Mouse (Mus musculus) B cell, adult 67 days (primary cell): ENCODE results near the gene Chmp4b. TPM values are rescaled to one million over a fixed set of nuclear protein-coding genes. Genes with fewer than 3 reads are reported as not detected.

Experiments
- total RNA-seq, 2 experiments: library from RNA; stranded (reverse); gene quantifications; 4 replicates each; pipeline ENCODE4 v1.2.4; 2023

Gene Chmp4b
- total RNA-seq, result 100 to 1,000 TPM; 111 to 121 TPM

DNA sequence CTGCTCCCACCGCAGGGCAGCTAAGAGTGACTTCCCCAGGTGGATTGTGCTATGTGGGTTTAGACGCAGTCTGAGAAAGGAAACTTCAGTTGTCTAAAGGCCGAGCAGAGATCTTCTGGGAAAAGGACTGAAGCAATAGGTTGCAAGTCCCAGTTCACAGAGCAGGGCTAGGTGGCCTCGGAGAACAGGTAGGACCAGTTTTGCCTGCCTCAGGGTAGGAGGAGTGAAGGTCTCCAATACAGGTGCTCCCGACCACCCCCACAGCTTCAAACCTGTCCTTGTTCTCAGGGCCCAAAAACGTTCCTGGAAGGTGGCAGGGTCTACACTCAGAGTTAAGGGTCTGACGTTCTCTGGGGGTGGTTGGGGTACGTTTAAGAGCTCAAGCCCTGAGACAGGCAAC, at the start of gene Chmp4b:
TSS of gene Chmp4b (plus strand) at position 343 of the 400 bp plus-strand sequence.

DNA sequence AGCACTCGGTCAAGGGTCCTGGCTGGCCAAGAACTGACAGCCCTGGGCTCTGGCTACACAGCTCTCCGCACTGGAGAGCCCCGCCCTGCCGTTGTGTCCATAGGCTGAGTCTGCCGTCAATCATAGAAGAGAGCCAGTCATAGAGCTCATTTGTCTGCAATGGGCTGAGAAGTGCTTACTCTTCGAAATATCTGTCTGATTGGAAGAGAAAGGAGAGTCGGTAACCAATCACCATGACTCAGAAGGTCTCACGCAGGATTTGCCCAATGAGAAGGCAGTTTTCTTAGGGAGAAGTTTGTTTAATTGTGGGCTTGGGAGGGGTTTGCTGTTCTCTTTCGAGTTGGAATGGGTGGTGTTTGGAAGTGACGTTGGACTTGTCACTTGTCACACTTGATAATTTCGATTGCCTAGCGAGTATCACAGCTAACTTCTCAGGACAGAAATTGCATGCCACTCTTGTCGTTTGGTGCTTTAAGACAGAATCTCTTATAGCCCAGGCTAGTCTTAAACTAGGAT, 47.8 kb upstream of the Chmp4b start, which contains the start of gene Pxmp4:
TSS of gene Pxmp4 (minus strand) at position 71 of the 516 bp plus-strand sequence.

DNA sequence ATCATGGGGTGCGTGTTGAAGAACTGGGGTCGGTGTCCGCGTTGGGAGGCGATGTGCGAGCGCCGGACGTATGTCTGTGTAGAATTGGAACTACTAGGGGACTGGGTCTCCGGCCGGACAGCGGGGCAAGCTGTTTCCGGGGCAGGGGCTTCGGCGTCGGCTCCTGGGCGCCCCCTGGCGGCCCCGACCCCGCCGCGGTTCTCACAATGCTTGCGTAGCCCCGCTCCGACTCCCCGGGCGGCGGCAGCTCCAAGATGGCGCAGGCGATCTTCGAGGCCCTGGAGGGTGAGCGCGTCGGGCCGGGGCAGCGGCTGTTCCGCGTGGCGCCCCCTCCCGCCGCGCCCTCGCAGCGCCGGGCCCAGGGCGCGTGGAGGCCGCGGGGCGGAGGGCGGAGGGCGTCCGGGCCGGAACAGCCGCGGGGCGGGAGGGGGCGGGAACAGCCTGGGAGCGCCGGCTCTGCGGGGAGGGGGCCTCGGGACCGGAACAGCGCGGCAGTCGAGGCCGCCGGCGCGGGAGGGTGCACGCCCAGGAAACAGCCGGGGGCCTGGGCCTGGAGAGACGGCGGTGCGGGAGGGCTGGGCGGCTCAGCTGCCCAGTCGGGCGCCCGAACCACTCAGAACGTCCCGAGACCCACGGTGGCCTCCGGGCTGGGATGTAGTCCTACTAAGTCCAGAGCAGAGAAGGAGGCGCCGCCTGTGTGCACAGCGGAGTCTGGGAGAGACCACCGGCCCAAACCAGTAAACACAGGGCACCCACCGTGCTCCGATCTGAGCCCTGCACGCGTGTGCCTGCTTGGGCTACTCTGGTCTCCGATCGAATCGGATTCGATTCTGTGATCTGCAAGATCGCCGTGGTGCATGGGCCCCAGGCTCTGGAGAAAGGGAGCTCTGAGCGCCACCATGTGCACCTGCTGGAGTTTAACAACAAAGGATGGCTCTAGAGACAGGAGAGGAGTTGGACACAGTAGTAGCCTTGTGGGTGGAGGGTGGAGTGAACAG, 38.1 kb upstream of the Chmp4b start, which contains the start of the genes Zfp341 and 4930519P11Rik:
TSS of gene Zfp341 (plus strand) at position 180 of the 998 bp plus-strand sequence.
TSS of gene 4930519P11Rik (minus strand) at position 320 of the 998 bp plus-strand sequence.

Other genes with a start within 250 kb of the Chmp4b start
- under 1 TPM; 0.26 to 0.36 TPM for gene Snta1, start 243.6 kb upstream of the Chmp4b start, total RNA-seq
- gene Cbfa2t2, start 215.2 kb upstream of the Chmp4b start, total RNA-seq, result 10 to 100 TPM; 39.6 to 41.9 TPM
- gene 1700003F12Rik, start 104.6 kb upstream of the Chmp4b start, total RNA-seq, result 1 to 10 TPM; 1.5 to 1.7 TPM
- gene Actl10, start 99.9 kb upstream of the Chmp4b start, total RNA-seq, result 1 to 10 TPM in 1 of 2 experiments, under 1 TPM in 1; 0.84 to 1.6 TPM
- gene Necab3, start 92.8 kb upstream of the Chmp4b start, total RNA-seq, result 1 to 10 TPM in 1 of 2 experiments, not detected in 1; 1.5 TPM
- gene E2f1, start 81.8 kb upstream of the Chmp4b start, total RNA-seq, result 1 to 10 TPM; 4.4 to 5.0 TPM
- 10 to 100 TPM; 10.2 to 13.7 TPM for gene Pxmp4, start 48.0 kb upstream of the Chmp4b start, total RNA-seq
- gene Zfp341, start 38.4 kb upstream of the Chmp4b start, total RNA-seq, result 1 to 10 TPM; 8.4 to 9.8 TPM
- not detected for gene 4930519P11Rik, start 38.3 kb upstream of the Chmp4b start, total RNA-seq
- gene Gm14214, start 118.3 kb downstream of the Chmp4b start, total RNA-seq, result not detected
- gene Raly, start 139.4 kb downstream of the Chmp4b start, total RNA-seq, result 100 to 1,000 TPM; 153 to 163 TPM
- not detected for gene a, start 139.7 kb downstream of the Chmp4b start, total RNA-seq
- gene Eif2s2, start 241.2 kb downstream of the Chmp4b start, total RNA-seq, result 10 to 100 TPM; 84.5 to 86.1 TPM